Mouse (Mus musculus) cerebellum, adult 11 months (tissue): ENCODE data around the gene Cryl1.

Source experiments
- DNase-seq: peaks from one replicate; pipeline ENCODE4 v3.0.0; 2022

Cryl1 gene

DNA sequence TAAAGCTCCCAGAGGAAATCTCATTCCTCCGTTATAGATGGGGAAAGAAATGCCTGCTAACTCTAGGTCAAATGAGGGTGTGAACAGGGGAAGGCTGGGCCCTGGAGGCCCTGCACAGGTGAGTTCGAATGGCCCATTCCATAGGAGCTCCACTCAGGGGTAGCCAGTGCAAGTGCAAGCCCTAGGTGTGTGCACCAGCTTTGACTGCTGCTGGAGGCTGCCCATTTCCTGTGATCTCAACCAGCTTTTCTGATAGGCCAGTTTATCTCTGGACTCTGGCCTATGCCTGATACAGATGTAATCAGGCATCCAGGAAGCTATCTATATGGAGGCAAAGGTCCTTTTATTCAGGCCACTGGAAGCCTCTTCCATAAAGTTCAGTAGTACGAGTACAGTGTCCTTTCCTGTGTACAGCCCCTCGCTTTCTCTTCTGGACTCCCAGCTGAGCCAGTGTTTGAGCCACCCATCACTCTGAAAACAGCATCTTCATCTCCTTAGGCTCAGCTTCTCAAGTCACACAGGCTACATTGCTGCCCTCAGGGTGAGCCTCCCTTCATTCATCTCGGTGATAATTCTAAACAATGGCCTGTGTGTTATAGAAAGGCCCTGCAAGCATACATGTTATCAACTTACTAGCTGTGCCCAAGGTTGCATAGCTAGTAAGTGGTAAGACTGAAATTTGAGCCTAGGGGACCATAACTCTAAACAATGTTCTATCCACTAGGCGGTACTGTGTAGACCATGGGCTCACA is 167.9 kb downstream of the Cryl1 start:
- DNase-seq = no peak
